Mouse (Mus musculus): Measurements from ENCODE around the gene Rangrf. TPM values are rescaled to one million over a fixed set of nuclear protein-coding genes. Genes with fewer than 3 reads are reported as not detected.

Gene Rangrf
- total and polyA plus RNA-seq, 3 experiments = 159 to 207 TPM; not detected in 1

- Histone ChIP-seq H3K36me3 (ENCODE audit: control insufficient read depth in 1 of 2, insufficient read depth in 2 of 2, low read length in 2 of 2) (no peaks in the 10 kb centered on the region), H3K4me1 (ENCODE audit: control insufficient read depth in 1 of 2, insufficient read depth in 2 of 2, low read length in 2 of 2) (no peaks in the 10 kb centered on the region), H3K9me3 (replicated peaks; ENCODE audit: insufficient read depth, low read length) (no peaks in the 10 kb centered on the region), H3K79me2 (ENCODE audit: control insufficient read depth, insufficient read depth, low read length, poor library complexity) (no peaks in the 10 kb centered on the region), H3K27me3 (ENCODE audit: control insufficient read depth in 1 of 2, insufficient read depth in 2 of 2, low read length in 2 of 2) (peaks cover 4 to 7% of the 10 kb centered on the region in 2 experiments), H3K27ac (ENCODE audit: control insufficient read depth, low read depth, low read length) (no peak overlapping the region), H3K9ac (ENCODE audit: control insufficient read depth, low read depth, low read length, poor library complexity, severe bottlenecking) (no peak overlapping the region), H3K4me3 (ENCODE audit: control insufficient read depth in 1 of 2, insufficient read depth in 1 of 2, low read depth in 2 of 2, low read length in 2 of 2) (no peak overlapping the region)
- no peak for DNase-seq (ENCODE audit: low read depth, low spot score)
- no peak for TF ChIP-seq USF1 (IDR thresholded peaks at IDR 0.05; ENCODE audit: low read depth, low read length)
- no peak for TF ChIP-seq POLR2AphosphoS2 (IDR thresholded peaks at IDR 0.05; ENCODE audit: low read length)
- no peak for TF ChIP-seq MAX (IDR thresholded peaks at IDR 0.05; ENCODE audit: low read length)
- no peak for TF ChIP-seq RCOR1 (IDR thresholded peaks at IDR 0.05; ENCODE audit: low read depth, low read length)
- no peak for TF ChIP-seq ZKSCAN1 (IDR thresholded peaks at IDR 0.05; ENCODE audit: low read depth, low read length)
- TF ChIP-seq MAFK (IDR thresholded peaks at IDR 0.05; ENCODE audit: borderline replicate concordance, low read depth, low read length) = no peak
Observed at GRCm38 (mm10) chr11:68953903-68954302, 21.1 kb downstream of the Rangrf start.

DNA sequence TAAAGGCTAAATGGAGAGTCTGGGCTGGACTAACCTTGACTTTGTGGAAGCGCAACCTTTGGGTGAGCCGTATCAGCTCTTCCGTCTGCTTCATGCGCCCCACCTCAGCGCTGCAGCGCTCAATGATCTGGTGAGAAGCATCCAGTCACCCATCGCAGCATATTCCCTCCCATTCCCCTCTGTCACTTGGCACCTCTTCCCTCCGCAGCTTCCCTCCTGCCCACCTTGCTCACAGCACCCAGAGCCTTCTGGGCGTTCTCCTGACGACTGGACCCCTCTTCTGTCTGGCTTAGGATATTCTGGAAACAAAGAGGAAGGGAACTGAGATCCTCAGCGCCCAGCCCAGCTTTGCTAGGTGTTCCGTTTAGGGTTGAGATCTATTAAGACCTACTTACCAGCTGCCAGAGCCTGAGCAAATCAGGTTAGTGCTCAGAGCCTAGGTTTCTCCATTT lies 27.4 kb downstream of the Rangrf start:
- Histone ChIP-seq H3K27me3 (ENCODE audit: control insufficient read depth in 1 of 2, insufficient read depth in 2 of 2, low read length in 2 of 2) (peaks cover 3 to 5% of the 10 kb centered on the region in 2 experiments), H3K4me3 (ENCODE audit: control insufficient read depth in 1 of 2, insufficient read depth in 1 of 2, low read depth in 2 of 2, low read length in 2 of 2) (peak overlapping the region in 1 of 2 experiments; percentile 40; a peak in 1 of 4 replicates), H3K36me3 (ENCODE audit: control insufficient read depth in 1 of 2, insufficient read depth in 2 of 2, low read length in 2 of 2) (no peaks in the 10 kb centered on the region; a peak in 1 of 4 replicates), H3K9ac (ENCODE audit: control insufficient read depth, low read depth, low read length, poor library complexity, severe bottlenecking) (no peak overlapping the region), H3K79me2 (ENCODE audit: control insufficient read depth, insufficient read depth, low read length, poor library complexity) (no peaks in the 10 kb centered on the region), H3K4me1 (ENCODE audit: control insufficient read depth in 1 of 2, insufficient read depth in 2 of 2, low read length in 2 of 2) (peaks cover 0 to 4% of the 10 kb centered on the region in 2 experiments; a peak in 2 of 4 replicates), H3K9me3 (replicated peaks; ENCODE audit: insufficient read depth, low read length) (no peaks in the 10 kb centered on the region), H3K27ac (ENCODE audit: control insufficient read depth, low read depth, low read length) (no peak overlapping the region)
- TF ChIP-seq CHD1 (IDR thresholded peaks at IDR 0.05; ENCODE audit: low read depth, low read length) (no peak), TBP (IDR thresholded peaks at IDR 0.05; ENCODE audit: low read depth, low read length) (0 out of 2 replicates have a peak, but pooled peaks have one; percentile 55), POLR2A (IDR thresholded peaks at IDR 0.05; ENCODE audit: control insufficient read depth in 1 of 2, insufficient read depth in 1 of 2, low read depth in 1 of 2, low read length in 2 of 2, poor library complexity in 1 of 2) (no peak)
- peak; percentile 79 for DNase-seq (ENCODE audit: low read depth, low spot score)

DNA sequence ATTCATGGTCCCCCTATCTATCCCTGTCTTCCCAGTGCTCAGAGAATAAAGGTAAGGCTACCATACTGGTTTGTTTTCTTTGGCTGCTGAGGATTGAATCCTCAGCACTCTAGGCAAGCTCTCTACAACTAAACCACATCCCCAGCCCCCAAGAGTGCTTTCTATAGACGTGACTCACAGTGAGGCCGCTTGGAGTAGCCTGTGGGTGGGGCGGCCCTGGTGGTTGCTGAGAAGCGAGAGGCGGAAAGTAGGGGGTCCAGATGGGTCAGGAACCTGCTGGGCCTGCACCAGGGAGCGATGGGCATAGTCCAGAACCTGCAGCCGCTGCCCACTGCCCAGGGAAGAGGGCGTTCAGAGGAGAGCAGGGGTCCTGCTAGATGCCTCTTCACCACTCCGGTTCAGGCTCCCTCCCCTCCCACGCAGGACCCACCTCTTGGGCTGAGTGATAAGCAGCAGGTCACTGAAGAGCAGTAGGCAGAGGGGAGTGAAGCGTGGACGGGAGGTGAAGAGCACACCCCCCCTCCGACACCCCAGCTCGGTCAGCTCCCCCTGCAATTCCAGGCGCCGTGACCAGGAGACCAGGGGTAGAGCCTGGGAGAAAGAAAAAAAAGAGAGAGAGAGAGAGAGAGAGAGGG lies 28.1 kb downstream of the Rangrf start:
- peaks cover 0 to 4% of the 10 kb centered on the region in 2 experiments; a peak in 2 of 4 replicates for H3K4me1 ChIP-seq (ENCODE audit: control insufficient read depth in 1 of 2, insufficient read depth in 2 of 2, low read length in 2 of 2)
- H3K9me3 ChIP-seq (replicated peaks; ENCODE audit: insufficient read depth, low read length) = no peaks in the 10 kb centered on the region
- H3K4me3 ChIP-seq (ENCODE audit: control insufficient read depth in 1 of 2, insufficient read depth in 1 of 2, low read depth in 2 of 2, low read length in 2 of 2) = peak overlapping the region in 1 of 2 experiments; percentile 40; a peak in 2 of 4 replicates
- no peaks in the 10 kb centered on the region for H3K79me2 ChIP-seq (ENCODE audit: control insufficient read depth, insufficient read depth, low read length, poor library complexity)
- H3K9ac ChIP-seq (ENCODE audit: control insufficient read depth, low read depth, low read length, poor library complexity, severe bottlenecking) = peak overlapping the region; percentile 43
- DNase-seq (ENCODE audit: low read depth, low spot score) = peak; percentile 59
- TF ChIP-seq ELF1 (IDR thresholded peaks at IDR 0.05; ENCODE audit: low read depth, low read length) (no peak), CHD2 (IDR thresholded peaks at IDR 0.05; ENCODE audit: low read length) (no peak), MAFK (IDR thresholded peaks at IDR 0.05; ENCODE audit: borderline replicate concordance, low read depth, low read length) (no peak), HCFC1 (IDR thresholded peaks at IDR 0.05; ENCODE audit: low read depth, low read length) (no peak), GATA1 (IDR thresholded peaks at IDR 0.05; ENCODE audit: low read depth, low read length) (no peak), POLR2AphosphoS5 (IDR thresholded peaks at IDR 0.05; ENCODE audit: borderline replicate concordance, low read depth, low read length) (no peak), SMC3 (IDR thresholded peaks at IDR 0.05; ENCODE audit: low read depth, low read length) (no peak)
- H3K36me3 ChIP-seq (ENCODE audit: control insufficient read depth in 1 of 2, insufficient read depth in 2 of 2, low read length in 2 of 2) = no peaks in the 10 kb centered on the region; a peak in 1 of 4 replicates
- H3K27me3 ChIP-seq (ENCODE audit: control insufficient read depth in 1 of 2, insufficient read depth in 2 of 2, low read length in 2 of 2) = peaks cover 3 to 5% of the 10 kb centered on the region in 2 experiments
- H3K27ac ChIP-seq (ENCODE audit: control insufficient read depth, low read depth, low read length) = no peak overlapping the region
